Mouse (Mus musculus) liver, adult 2 months (tissue): ENCODE measurements around the gene Ccdc113.

Experiments
- CTCF ChIP-seq: fragments of 200-500 bp; IDR thresholded peaks from 2 replicates; pipeline ENCODE4 v1.5.1; 2011; ENCODE audit warnings: low read depth, low read length, control low read depth
- POLR2A ChIP-seq: fragments of 200-500 bp; IDR thresholded peaks from 2 replicates; pipeline ENCODE4 v1.6.1; 2011; ENCODE audit warnings: low read length, control low read depth; ENCODE audit not compliant: insufficient read depth; ENCODE audit errors: extremely low read depth

DNA sequence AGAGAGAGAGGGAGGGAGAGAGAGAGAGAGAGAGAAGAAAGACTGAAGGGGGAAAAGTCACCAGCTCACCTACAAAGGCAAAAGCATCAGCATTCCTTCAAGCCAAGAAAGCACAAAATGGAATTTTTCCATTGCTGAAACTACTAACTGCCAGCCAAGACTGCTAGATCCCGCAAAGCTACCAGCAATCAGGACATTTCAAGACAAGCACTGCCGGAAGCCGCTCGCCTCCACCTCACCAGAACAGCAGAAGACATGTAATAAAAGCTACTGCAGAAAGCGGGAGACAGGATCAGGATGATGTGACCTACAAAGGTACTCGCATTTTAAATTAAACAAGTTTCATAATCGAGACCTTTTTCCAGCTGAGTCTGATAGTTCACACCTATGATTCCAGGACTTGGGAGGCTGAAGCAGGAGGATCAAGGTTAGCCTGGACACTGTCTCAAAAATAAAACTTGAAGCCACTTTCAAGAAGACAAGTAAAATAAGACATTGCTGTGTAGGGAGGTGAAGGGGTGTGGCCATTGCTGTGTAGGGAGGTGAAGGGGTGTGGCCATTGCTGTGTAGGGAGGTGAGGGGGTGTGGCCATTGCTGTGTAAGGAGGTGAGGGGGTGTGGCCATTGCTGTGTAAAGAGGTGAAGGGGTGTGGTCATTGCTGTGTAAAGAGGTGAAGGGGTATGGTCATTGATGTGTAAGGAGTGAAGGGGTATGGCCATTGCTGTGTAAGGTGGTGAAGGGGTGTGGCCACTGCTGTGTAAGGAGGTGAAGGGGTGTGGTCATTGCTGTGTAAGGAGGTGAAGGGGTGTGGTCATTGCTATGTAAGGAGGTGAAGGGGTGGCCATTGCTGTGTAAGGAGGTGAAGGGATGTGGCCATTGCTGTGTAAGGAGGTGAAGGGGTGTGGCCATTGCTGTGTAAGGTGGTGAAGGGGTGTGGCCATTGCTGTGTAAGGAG, 59.8 kb downstream of the Ccdc113 start:
- TF ChIP-seq CTCF = no peak
- no peak for TF ChIP-seq POLR2A
